Mouse (Mus musculus) large intestine, adult 2 months (tissue): ENCODE results near the gene Alpk3. TPM values are rescaled to one million over a fixed set of nuclear protein-coding genes. Genes with fewer than 3 reads are reported as not detected.

Experiments used
- polyA plus RNA-seq: library from polyadenylated mRNA; depleted of rRNA; stranded (reverse); fragments of >200 nt; gene quantifications from 2 replicates; pipeline ENCODE4 v1.2.3, GENCODE M21; 2012; rRNA removed

The Alpk3 gene
- polyA plus RNA-seq, 1 experiment = 0.01 TPM

Other genes with a start within 250 kb of the Alpk3 start
- 33.6 and 65.5 TPM in 2 replicates for gene Iqgap1, start 231.6 kb upstream of the Alpk3 start, polyA plus RNA-seq
- gene Zscan2, start 196.7 kb upstream of the Alpk3 start, polyA plus RNA-seq = 1.3 and 1.9 TPM in 2 replicates
- 10.9 and 11.5 TPM in 2 replicates for gene Wdr73, start 156.3 kb upstream of the Alpk3 start, polyA plus RNA-seq
- 2.0 and 2.1 TPM in 2 replicates for gene Nmb, start 152.5 kb upstream of the Alpk3 start, polyA plus RNA-seq
- 62.5 and 64.8 TPM in 2 replicates for gene Sec11a, start 109.8 kb upstream of the Alpk3 start, polyA plus RNA-seq
- gene Zfp592, start 63.9 kb upstream of the Alpk3 start, polyA plus RNA-seq = 20.2 and 25.1 TPM in 2 replicates
- 1.4 and 35.2 TPM in 2 replicates for gene Slc28a1, start 57.2 kb downstream of the Alpk3 start, polyA plus RNA-seq
- gene Pde8a, start 156.0 kb downstream of the Alpk3 start, polyA plus RNA-seq = 3.3 and 3.4 TPM in 2 replicates